Mouse (Mus musculus) bone marrow macrophage, adult 2 months (primary cell): ENCODE data around the gene Nlgn1. TPM values are rescaled to one million over a fixed set of nuclear protein-coding genes. Genes with fewer than 3 reads are reported as not detected.

ENCODE experiments used
- H3K27ac ChIP-seq: 2 replicates; pipeline ENCODE4 v1.5.1; 2012; ENCODE audit warnings: low read depth, low read length; ENCODE audit not compliant: insufficient read depth
- H3K4me1 ChIP-seq: 2 replicates; pipeline ENCODE4 v1.6.1; 2012; ENCODE audit warnings: low read length; ENCODE audit not compliant: control insufficient read depth, insufficient read depth
- H3K4me3 ChIP-seq: 2 replicates; pipeline ENCODE4 v1.5.1; 2012; ENCODE audit warnings: mild to moderate bottlenecking, low read length, moderate library complexity; ENCODE audit not compliant: insufficient read depth
- CTCF ChIP-seq: IDR thresholded peaks from 2 replicates; pipeline ENCODE4 v1.5.1; 2012; ENCODE audit warnings: low read depth, mild to moderate bottlenecking, low read length, moderate library complexity
- POLR2A ChIP-seq: IDR thresholded peaks from 2 replicates; pipeline ENCODE4 v1.6.1; 2012; ENCODE audit warnings: mild to moderate bottlenecking, low read depth, low read length, borderline replicate concordance
- polyA plus RNA-seq: library from polyadenylated mRNA; stranded (reverse); fragments of >200 nt; gene quantifications from 2 replicates; pipeline ENCODE4 v1.2.4, GENCODE M21; 2012; ENCODE audit not compliant: missing spikeins, insufficient read depth, insufficient read length

Nlgn1 gene
- polyA plus RNA-seq, 1 experiment, result not detected

- Histone ChIP-seq H3K4me3 (no peak overlapping the region), H3K4me1 (no peaks in the 10 kb centered on the region), H3K27ac (no peak overlapping the region)
- TF ChIP-seq CTCF (no peak), POLR2A (no peak)
Observed at GRCm38 (mm10) chr3:25675888-25676287, 656.4 kb downstream of the Nlgn1 start.

- no peak overlapping the region for H3K27ac ChIP-seq
- no peaks in the 10 kb centered on the region for H3K4me1 ChIP-seq
- TF ChIP-seq CTCF (peak; percentile 40), POLR2A (no peak)
- H3K4me3 ChIP-seq, result no peak overlapping the region
Observed at GRCm38 (mm10) chr3:25675069-25675468, 657.2 kb downstream of the Nlgn1 start.

- no peak for TF ChIP-seq CTCF
- no peak for TF ChIP-seq POLR2A
- Histone ChIP-seq H3K27ac (no peak overlapping the region), H3K4me1 (no peaks in the 10 kb centered on the region), H3K4me3 (no peak overlapping the region)
Observed at GRCm38 (mm10) chr3:25673408-25673807, 658.9 kb downstream of the Nlgn1 start.

- TF ChIP-seq CTCF, result no peak
- TF ChIP-seq POLR2A, result no peak
- no peaks in the 10 kb centered on the region for H3K4me1 ChIP-seq
- no peak overlapping the region for H3K4me3 ChIP-seq
- H3K27ac ChIP-seq, result no peak overlapping the region
Observed at GRCm38 (mm10) chr3:25672779-25673178, 659.5 kb downstream of the Nlgn1 start.

GRCm38 (mm10) chr3:25663464-25663863 lies 668.8 kb downstream of the Nlgn1 start:
- no peak overlapping the region for H3K4me3 ChIP-seq
- H3K4me1 ChIP-seq, result no peaks in the 10 kb centered on the region
- no peak overlapping the region for H3K27ac ChIP-seq
- TF ChIP-seq CTCF (no peak), POLR2A (no peak)

- TF ChIP-seq POLR2A, result no peak
- TF ChIP-seq CTCF, result no peak
- Histone ChIP-seq H3K4me1 (no peaks in the 10 kb centered on the region), H3K4me3 (no peak overlapping the region), H3K27ac (no peak overlapping the region)
Observed at GRCm38 (mm10) chr3:25660285-25660684, 672.0 kb downstream of the Nlgn1 start.

GRCm38 (mm10) chr3:25658006-25658405 lies 674.3 kb downstream of the Nlgn1 start:
- TF ChIP-seq CTCF (no peak), POLR2A (no peak)
- no peak overlapping the region for H3K4me3 ChIP-seq
- no peaks in the 10 kb centered on the region for H3K4me1 ChIP-seq
- no peak overlapping the region for H3K27ac ChIP-seq

- Histone ChIP-seq H3K4me1 (no peaks in the 10 kb centered on the region), H3K27ac (no peak overlapping the region), H3K4me3 (no peak overlapping the region)
- TF ChIP-seq CTCF, result no peak
- no peak for TF ChIP-seq POLR2A
Observed at GRCm38 (mm10) chr3:25657074-25657473, 675.2 kb downstream of the Nlgn1 start.

- no peak overlapping the region for H3K27ac ChIP-seq
- no peak for TF ChIP-seq POLR2A
- TF ChIP-seq CTCF, result no peak
- no peaks in the 10 kb centered on the region for H3K4me1 ChIP-seq
- H3K4me3 ChIP-seq, result no peak overlapping the region
Observed at GRCm38 (mm10) chr3:25653010-25653409, 679.2 kb downstream of the Nlgn1 start.

- no peak overlapping the region for H3K4me3 ChIP-seq
- no peaks in the 10 kb centered on the region for H3K4me1 ChIP-seq
- no peak for TF ChIP-seq POLR2A
- no peak for TF ChIP-seq CTCF
- H3K27ac ChIP-seq, result no peak overlapping the region
Observed at GRCm38 (mm10) chr3:25645895-25646691, 686.2 kb downstream of the Nlgn1 start.
